Comparison of ENCODE assay signal across 7 mouse cellular contexts in genomic region chr14:23014747-23015286, GRCm38 (mm10).
DNase-seq lines count a peak whose midpoint lies in the region; ATAC-seq and TF ChIP-seq lines count a peak whose summit lies in the region.

No protein-coding gene starts in this region.

- H3K9me3 ChIP-seq in embryonic facial prominence, embryonic 14.5 days (ENCODE audit: control insufficient read depth, low read length) = no peaks in the 10 kb centered on the region

- H3K9ac ChIP-seq in embryonic facial prominence, embryonic 14.5 days (ENCODE audit: low read depth, low read length) = 0 out of 2 replicates have a peak overlapping the region, but pooled peaks have one; percentile 3

- peak; percentile 27 for DNase-seq in urinary bladder, postnatal 14 days (ENCODE audit: low spot score)
- no peak for DNase-seq in urinary bladder, adult 2 months (ENCODE audit: low spot score)
- DNase-seq in embryonic facial prominence, embryonic 14.5 days (ENCODE audit: low spot score) = peak; percentile 23
- peak; percentile 5 for DNase-seq in kidney, adult 18-20 months
- DNase-seq in lung, postnatal 36 days = peak; percentile 13
- DNase-seq in left cerebral cortex, adult 2 months (ENCODE audit: extremely low spot score in 1 of 2, low spot score in 2 of 2) = no peak
- no peak for DNase-seq in spleen, postnatal 14 days (ENCODE audit: low spot score in 2 of 2)

- TF ChIP-seq CTCF in left cerebral cortex, adult 2 months (IDR thresholded peaks at IDR 0.05) = no peak

- no peak overlapping the region for H3K4me2 ChIP-seq in embryonic facial prominence, embryonic 14.5 days (ENCODE audit: low read depth, low read length)

- no peak; the same call in 1 of the 2 replicates for ATAC-seq in embryonic facial prominence, embryonic 14.5 days (ENCODE audit: low read depth)

- no peaks in the 10 kb centered on the region for H3K27me3 ChIP-seq in embryonic facial prominence, embryonic 14.5 days (replicated peaks; ENCODE audit: control insufficient read depth, insufficient read depth, low read length)

- H3K36me3 ChIP-seq in embryonic facial prominence, embryonic 14.5 days (ENCODE audit: control insufficient read depth, insufficient read depth, low read length) = no peaks in the 10 kb centered on the region

- H3K4me1 ChIP-seq in embryonic facial prominence, embryonic 14.5 days (ENCODE audit: control insufficient read depth, insufficient read depth, low read length) = peaks cover 12% of the 10 kb centered on the region

- no peak overlapping the region for H3K4me3 ChIP-seq in embryonic facial prominence, embryonic 14.5 days (ENCODE audit: low read depth, low read length)
- H3K4me3 ChIP-seq in left cerebral cortex, adult 2 months = no peak overlapping the region

- peak overlapping the region; percentile 61 for H3K27ac ChIP-seq in embryonic facial prominence, embryonic 14.5 days (replicated peaks; ENCODE audit: low read depth, low read length)
- H3K27ac ChIP-seq in left cerebral cortex, adult 2 months = no peak overlapping the region

- WGBS in embryonic facial prominence, embryonic 14.5 days = 51% methylated on average over 2 of the region's 2 CpGs

- intact Hi-C loops in left cerebral cortex, adult 2 months (cut with DNase I) = no loop called here

Comparison
In these comparisons a context has a peak if more than half of its experiments do, and no peak if none do; other contexts are left out.
1. DNase-seq: peak in urinary bladder, postnatal 14 days (single experiment), embryonic facial prominence, embryonic 14.5 days (single experiment), kidney, adult 18-20 months (single experiment) and lung, postnatal 36 days (single experiment); none in urinary bladder, adult 2 months (single experiment), left cerebral cortex, adult 2 months (0 of 2) and spleen, postnatal 14 days (0 of 2).